34 mouse cellular contexts compared by ENCODE assay signal in the genomic region with DNA sequence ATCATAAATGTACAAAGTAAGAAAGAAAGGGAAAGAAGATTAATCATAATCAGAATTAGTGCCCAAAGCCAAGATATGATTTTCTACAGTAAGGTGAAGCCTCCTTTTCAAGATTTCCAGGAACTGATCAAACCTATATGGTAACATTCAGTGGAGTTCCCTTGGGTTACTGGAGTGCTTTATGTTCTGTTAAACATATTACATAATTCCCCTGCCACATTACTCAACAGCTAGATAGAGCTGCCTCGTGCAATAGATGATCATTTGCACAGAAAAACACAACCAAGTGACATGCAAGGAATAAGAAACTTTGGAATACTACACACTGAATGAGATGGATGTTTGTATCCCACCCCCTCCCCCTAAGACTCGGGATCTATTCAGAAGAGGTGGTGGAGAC.
"Had no signal": no experiment of that assay in that cellular context is flagged by ENCODE, and none has a peak within 500 bp of the region (broad histone marks: within the 10 kb centered on the region; RNA-seq: fewer than 3 reads in every experiment).

No protein-coding gene starts in this region.

- H3K27ac ChIP-seq: heart, embryonic 13.5 days; heart, embryonic 15.5 days; hindbrain, embryonic 10.5 days; hindbrain, embryonic 12.5 days; hindbrain, embryonic 13.5 days; hindbrain, embryonic 14.5 days; hindbrain, embryonic 15.5 days; intestine, embryonic 15.5 days; kidney, embryonic 15.5 days; kidney, postnatal 0 days; layer of hippocampus, adult 2 months; left cerebral cortex, adult 2 months had no signal

- H3K4me2 ChIP-seq: heart, embryonic 11.5 days; heart, embryonic 12.5 days; heart, embryonic 13.5 days; heart, embryonic 15.5 days; hindbrain, embryonic 12.5 days; hindbrain, embryonic 13.5 days; hindbrain, embryonic 14.5 days; hindbrain, embryonic 15.5 days; intestine, embryonic 15.5 days; kidney, embryonic 15.5 days had no signal

- H3K9me3 ChIP-seq: heart, embryonic 12.5 days; heart, embryonic 13.5 days; heart, embryonic 15.5 days; hindbrain, embryonic 10.5 days; hindbrain, embryonic 12.5 days; hindbrain, embryonic 13.5 days; hindbrain, embryonic 15.5 days; intestine, embryonic 15.5 days; kidney, embryonic 15.5 days had no signal

- H3K27me3 ChIP-seq: heart, embryonic 12.5 days; heart, embryonic 13.5 days; heart, embryonic 15.5 days; hindbrain, embryonic 12.5 days; hindbrain, embryonic 13.5 days; hindbrain, embryonic 15.5 days; intestine, embryonic 15.5 days; kidney, embryonic 15.5 days had no signal

- H3K4me1 ChIP-seq: heart, embryonic 12.5 days; heart, embryonic 13.5 days; heart, embryonic 15.5 days; hindbrain, embryonic 13.5 days; hindbrain, embryonic 15.5 days; intestine, embryonic 15.5 days had no signal

- DNase-seq: heart, postnatal 10 days; heart, postnatal 14 days; heart, postnatal 36 days; heart, postnatal 4 days; kidney, adult 11 months; kidney, adult 18-20 months; kidney, adult 2 months; kidney, adult 8-10 months; kidney, adult 9 months; kidney, postnatal 10 days; kidney, postnatal 14 days; kidney, postnatal 25 days; kidney, postnatal 36 days; kidney, postnatal 4 days; layer of hippocampus, adult 9-11 months; layer of hippocampus, postnatal 36 days had no signal

- H3K36me3 ChIP-seq: heart, embryonic 12.5 days; heart, embryonic 13.5 days; heart, embryonic 15.5 days; hindbrain, embryonic 10.5 days; hindbrain, embryonic 12.5 days; hindbrain, embryonic 13.5 days; hindbrain, embryonic 15.5 days; intestine, embryonic 15.5 days; kidney, embryonic 15.5 days had no signal

- H3K9ac ChIP-seq: heart, embryonic 12.5 days; heart, embryonic 13.5 days; heart, embryonic 15.5 days; hindbrain, embryonic 12.5 days; hindbrain, embryonic 13.5 days; hindbrain, embryonic 14.5 days; hindbrain, embryonic 15.5 days; intestine, embryonic 15.5 days; kidney, embryonic 15.5 days had no signal

- H3K4me3 ChIP-seq: heart, embryonic 12.5 days; heart, embryonic 13.5 days; heart, embryonic 15.5 days; hindbrain, embryonic 10.5 days; hindbrain, embryonic 12.5 days; hindbrain, embryonic 13.5 days; hindbrain, embryonic 15.5 days; intestine, embryonic 15.5 days; kidney, embryonic 15.5 days; layer of hippocampus, adult 2 months; left cerebral cortex, adult 2 months had no signal

- ATAC-seq: hindbrain, embryonic 16.5 days; inflammation-experienced regulatory T-cells, adult 6 months; intestine, embryonic 15.5 days; intestine, embryonic 16.5 days; intestine, postnatal 0 days had no signal
